Mouse (Mus musculus) urinary bladder, postnatal 25 days (tissue): Measurements from ENCODE around the gene Zfyve1.
"Not testable (repeated sequence)": the region's sequence is repeated elsewhere in the genome, so short reads cannot be mapped to it uniquely, and the experiment has no call there.

ENCODE experiments used
- DNase-seq: peaks from one replicate; pipeline ENCODE4 v3.0.0; 2022; ENCODE audit warnings: low spot score

The Zfyve1 gene

DNA sequence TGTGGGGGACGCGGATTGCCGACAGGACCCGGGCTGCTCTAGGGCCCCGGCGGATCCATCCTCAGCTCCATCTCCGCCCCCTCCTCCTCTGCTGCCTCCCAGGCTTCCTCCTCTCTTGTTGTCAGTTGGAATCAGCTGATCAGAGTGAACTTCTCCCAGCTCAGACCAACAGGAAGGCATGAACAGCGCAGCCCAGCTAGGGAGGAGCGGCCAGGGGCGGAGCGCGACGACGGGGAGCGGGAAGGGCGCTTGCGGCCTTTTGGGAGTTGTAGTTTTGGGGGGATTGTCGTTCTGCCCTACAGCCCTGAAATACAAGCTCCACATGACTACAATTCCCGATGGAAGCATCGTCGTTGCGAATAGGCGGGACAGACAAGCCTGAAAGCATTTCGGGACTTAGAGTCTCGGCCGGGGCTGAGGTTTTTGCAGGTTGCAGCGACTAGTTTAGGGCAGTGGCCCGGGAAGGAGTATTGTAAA, at the start of gene Zfyve1:
Zfyve1 (minus strand) TSS at position 198 of the 477 bp plus-strand sequence.
- peak; percentile 80 for DNase-seq

DNA sequence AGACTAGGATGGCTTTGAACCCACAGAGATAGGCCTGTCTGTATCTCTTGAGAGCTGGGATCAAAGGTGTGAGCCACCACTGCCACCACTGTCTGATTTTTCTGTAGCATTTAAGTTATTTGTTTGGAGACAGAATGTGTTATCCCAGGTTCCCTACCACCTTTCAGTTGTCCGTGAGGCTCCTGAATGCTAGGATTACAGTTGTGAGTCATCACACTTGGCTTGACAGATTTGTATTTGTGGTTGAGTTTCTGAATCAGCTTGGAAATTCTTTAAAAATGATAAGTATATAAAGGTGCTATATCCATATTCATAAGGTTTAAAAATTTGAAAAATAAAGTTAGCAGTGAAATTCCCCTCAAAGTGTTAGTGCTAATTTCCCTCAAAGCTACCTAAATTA, 46.1 kb upstream of the Zfyve1 start:
- no peak for DNase-seq

DNA sequence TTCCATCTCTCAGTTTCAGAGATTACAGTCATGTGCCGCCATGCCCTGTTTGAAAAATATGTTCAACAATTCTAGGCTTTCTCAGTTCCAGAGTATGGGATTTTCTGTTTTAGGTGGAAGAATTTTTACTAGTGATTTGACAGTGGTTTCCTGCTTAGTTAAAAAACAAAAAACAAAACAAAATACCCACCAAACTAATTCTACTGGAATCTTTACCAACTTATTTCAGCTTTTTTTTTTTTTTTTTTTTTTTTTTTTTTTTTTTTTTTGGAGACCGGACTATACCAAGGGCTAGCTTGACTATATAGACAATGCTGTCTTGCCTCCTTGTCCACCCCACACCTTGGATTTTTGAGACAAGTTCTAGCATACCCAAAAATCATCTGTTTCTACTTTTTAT, 44.2 kb upstream of the Zfyve1 start:
- DNase-seq, result no peak

DNA sequence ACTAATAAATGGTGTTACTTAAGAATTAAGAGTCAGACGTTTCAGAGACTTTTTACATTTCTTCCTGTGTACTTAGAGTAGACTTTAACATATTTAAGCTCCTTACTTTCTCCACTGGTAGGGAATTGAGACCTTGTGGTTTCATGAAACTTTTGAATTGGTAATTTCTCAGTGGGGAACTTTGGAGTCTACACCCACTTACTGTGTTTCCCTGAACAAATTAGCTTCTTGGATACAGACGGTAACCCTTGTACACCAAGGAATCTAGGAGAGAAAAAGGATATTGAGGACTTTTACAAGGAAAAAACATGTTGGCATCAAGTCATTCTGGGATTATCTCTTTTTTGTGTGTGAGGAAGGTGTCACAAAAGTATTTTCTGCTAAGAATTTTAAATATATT, 36.8 kb upstream of the Zfyve1 start:
- no peak for DNase-seq

DNA sequence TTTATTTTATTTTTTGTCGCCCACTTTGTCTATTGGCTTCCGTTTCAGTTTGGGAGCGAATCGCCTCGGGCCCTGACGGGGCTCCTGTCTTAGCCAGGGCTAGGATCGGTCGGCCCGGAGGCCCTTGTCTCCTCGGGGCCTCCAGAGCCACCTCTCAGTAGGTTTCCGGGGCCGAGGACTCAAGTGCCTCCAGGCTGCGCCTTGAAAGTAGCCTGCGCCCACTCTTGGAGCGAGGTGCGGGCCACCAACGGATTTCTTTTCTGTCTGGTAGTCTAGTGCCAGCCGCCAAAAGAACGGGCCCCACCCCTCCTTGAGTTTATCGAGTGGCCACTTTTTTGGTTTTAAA, 35.6 kb upstream of the Zfyve1 start:
- DNase-seq, result peak; percentile 46

DNA sequence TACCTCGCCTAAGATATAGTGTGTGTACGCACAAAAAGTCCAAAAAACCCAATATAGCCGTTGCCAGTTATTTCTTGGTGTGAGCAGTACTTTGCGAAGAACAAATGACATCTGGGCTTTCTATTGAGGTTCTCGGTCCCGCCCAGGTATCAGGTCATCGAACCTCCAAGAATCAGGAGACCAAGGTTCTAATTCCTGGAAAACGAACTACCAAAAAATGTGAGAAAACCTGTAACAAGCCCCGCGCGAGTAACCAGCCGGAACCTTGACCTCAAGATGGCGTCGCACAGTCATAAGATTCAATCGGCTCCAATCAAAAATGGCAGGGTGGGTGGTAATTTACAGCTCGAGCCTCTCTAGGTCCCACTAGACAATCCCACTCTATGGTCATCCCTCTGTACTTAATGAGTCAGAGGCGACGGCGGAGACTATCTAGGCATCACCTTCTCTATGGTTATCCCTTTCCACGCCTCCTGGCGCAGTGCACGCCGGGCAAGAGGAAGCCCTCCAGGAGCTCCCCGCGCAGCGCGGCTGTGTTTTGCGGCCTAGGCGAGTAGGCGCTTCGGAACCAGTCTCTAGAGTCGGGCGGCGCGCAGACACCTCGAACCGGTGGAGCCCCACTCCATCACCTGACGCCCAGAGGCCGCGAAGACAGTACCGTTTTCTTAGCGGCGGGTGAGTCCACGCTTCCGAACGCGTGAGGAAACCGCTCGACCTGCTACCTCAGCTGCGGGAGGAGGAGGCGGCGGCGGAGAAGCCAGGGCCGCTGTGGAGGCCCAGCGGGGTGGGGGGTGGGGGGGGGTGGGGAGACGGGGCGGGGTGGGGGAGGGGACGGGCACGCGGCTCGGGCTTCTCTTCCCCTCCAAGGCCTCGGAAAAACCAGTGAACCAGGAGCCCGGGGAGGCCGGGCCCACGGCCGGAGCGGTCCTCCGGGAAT, 35.0 kb upstream of the Zfyve1 start:
- peak; percentile 87 for DNase-seq

DNA sequence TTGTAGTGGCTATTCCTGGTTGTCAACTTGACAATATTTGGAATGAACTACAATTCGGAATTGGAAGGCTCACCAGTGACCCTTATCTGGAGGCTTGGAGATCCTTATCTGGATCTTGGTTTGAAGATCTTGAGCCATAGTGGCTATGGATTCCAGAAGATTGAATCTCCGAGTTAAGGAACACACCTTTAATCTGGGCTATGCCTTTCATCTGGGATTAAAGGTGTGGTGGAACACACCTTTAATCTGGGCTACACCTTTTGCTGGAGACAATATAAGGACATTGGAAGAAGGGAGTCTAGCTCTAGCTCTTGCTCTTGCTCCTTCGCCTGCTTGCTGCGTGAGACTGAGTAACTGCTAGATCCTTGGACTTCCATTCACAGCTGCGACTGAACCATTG, 33.9 kb upstream of the Zfyve1 start, which contains the start of gene Rbm25:
Rbm25 (plus strand) TSS at position 301 of the 400 bp plus-strand sequence.
- DNase-seq, result not testable (repeated sequence)

DNA sequence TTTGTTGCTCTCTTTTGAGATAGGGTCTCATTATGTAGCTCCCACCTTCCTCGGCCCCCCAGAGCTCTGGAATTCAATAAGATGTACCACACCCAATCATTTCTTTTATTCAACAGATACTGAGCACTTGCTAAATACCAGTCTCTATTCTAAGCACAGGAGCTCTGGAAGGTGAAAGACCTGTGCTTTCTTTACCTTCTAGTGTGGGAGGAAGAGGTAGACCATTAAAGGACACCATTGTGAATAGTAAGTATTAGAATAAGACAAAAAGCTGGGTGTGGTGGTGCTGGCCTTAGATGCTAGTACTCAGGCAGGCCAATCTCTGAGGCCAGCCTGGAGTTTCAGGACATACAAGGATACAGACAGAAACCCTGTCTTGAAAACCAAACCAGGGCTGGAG, 27.3 kb upstream of the Zfyve1 start:
- no peak for DNase-seq

DNA sequence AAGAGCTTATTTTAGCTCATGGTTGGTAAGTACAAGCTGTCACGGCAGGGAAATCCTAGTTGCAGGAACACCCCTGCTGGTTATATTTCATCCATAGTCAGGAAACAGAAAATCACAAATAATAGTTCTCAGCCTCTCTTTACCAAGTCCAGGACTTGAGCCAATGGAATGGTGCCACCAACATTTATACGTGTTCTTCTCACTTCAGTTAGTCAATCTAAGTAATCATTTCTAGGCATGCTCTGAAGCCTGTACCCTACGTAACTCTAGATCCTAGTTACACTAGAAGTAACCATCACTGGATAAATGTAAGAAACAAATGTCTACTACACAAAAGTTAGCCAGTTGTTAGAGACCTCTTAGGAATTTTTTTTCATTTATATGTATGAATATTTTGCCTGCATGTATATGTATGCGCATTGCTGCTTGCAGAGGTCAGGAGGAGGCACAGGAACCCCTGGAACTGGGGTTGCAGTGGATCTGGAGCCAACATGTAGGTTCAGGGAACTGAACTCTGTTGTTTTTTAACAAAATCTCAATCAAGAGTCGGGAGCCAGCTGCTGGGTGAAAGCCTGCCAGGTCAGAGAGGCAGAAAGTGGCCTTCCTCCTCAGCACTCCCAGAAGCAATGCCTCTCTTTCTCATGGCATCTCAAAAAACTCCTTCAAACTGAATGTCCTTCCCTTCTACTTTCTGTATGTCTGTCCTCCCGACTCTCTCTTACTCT, 25.2 kb upstream of the Zfyve1 start:
- no peak for DNase-seq

DNA sequence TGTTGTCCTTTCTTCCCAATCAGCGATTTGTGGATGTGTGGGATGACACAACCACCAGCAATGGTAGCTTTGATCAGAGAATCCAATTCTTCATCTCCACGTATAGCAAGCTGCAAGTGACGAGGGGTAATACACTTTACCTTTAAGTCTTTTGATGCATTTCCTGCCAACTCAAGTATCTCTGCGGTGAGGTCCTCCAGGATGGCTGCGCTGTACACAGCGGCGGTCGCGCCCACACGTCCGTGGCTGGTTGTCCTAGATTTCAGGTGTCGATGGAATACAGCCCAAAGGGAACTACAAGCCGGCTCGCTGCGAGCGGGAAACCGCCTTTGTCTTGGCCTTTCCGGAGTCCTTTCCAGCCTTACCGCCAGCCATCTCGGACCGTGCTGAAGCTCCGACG, 23.7 kb upstream of the Zfyve1 start:
- not testable (repeated sequence) for DNase-seq

DNA sequence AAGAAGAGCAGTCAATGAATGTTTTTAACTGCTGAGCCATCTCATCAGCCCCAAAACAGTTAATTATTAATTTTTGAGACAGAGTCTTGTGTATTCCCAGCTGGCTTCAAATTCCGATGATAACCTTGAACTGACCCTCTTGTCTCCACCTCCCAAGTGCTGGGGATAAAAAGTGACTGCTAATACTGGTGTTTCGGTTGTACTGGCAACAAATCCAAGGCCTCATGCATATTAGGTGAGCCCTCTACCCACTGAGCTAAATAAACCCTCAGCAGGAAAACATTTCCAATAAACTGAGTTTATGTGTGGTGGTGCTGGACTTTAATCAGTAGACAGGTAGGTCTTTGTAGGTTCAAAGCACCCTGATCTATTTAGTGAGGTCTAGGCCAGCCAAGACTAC, 22.0 kb upstream of the Zfyve1 start:
- DNase-seq, result no peak

DNA sequence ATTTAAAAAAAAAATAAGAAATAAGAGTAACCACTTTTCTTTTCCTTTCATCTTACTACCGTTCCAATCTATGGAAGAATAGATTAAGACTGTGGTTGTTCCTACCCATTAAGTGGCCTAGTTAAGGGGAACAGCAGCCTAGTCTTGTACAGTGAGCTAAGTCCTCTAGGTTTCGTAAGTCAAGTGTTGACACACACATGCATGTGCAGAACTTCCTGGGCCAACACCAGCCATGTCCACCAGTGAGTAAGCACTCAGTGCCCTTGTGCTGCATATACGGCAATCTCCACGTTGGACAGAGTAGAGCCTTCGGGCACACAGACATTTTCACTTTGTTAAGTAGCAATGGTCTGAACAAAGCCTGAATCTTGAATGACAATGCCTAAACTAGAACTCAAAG, 20.2 kb upstream of the Zfyve1 start:
- no peak for DNase-seq

DNA sequence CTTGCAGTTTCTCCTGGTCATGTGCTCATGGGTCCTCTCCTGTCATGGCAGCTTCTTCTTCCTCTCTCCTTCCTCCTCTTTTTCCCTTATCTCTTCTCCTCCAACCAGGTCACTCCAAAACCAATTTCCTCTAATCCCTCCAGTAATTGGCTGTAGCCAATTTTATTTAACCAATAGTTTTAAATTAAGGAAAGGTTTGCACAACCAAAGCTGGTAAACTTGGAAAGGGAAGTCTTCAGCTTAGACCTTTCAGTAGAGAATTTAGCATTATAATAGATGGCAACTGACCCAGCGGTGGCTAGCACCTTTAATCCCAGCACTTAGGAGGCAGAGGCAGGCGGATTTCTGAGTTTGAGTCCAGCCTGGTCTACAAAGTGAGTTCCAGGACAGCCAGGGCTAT, 9.4 kb upstream of the Zfyve1 start:
- DNase-seq, result not testable (repeated sequence)

DNA sequence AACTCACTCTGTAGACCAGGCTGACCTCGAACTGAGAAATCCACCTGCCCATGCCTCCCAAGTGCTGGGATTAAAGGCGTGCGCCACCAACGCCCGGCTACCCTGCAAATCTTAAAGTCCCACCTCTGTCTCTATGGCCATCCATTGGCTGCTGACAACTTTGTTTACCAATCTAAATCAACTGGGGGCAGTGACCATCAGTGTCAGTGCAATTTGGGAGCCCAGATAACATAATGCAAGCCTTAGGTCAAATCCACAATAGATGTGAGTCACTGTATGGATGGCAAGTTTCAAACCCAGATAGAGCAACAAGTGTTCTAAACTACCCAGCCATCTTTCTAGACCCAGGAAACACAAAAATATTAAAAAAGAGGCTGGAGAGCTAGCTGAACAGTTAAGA, 5.3 kb upstream of the Zfyve1 start:
- DNase-seq, result no peak

DNA sequence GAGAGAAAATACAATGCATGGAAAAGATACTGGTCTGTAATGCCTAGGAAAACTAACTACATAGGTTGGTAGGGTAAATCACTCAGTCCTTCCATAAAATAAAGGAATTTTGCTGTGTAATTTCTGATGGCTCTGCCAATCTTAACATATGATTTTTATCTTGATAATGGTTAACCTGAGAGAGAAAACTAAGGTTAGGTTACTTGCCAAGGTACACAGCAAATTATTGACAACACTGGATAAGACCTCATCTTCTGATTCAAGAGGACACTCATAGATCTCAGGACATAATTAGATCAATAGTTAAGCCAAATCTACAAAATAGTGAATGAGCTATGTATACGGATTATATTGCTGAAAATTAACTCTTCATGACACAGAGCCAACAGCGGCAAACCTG, 859 bp upstream of the Zfyve1 start:
- DNase-seq, result no peak

DNA sequence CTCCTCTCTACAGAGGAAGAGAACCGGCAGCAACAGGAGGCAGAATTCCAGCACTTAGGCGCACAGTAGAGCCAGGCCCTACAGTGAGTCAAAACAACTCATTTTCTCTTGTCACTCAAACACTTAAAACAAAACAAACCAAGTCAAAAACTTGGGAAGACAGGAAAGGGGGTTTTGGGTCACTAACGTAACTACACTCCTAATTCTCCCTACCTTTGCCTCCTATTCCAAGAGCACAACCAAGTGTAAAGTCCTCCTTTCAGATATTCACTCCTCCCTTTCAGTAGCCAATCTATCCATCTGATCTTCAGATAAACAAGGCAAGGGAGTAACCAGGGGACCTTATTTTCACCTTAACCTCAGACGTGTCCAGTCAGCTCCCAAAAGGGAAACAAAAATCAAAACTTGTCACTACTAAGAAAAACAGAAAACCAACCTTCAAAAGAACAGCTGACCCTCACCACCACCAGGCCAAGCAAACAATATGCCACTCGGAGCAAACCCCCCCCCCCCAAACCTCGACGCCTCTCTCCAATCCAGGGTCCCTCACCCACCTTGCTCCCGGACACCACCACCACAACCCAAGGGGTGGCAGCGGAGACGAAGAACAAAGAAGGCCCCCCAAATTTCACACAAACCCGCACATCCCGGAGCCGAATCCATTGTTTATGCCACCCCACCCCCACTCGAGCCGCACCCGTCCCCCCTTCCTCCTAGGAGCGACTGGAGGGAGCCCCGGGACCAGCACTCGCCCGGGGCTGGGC, 649 bp downstream of the Zfyve1 start:
- no peak for DNase-seq

DNA sequence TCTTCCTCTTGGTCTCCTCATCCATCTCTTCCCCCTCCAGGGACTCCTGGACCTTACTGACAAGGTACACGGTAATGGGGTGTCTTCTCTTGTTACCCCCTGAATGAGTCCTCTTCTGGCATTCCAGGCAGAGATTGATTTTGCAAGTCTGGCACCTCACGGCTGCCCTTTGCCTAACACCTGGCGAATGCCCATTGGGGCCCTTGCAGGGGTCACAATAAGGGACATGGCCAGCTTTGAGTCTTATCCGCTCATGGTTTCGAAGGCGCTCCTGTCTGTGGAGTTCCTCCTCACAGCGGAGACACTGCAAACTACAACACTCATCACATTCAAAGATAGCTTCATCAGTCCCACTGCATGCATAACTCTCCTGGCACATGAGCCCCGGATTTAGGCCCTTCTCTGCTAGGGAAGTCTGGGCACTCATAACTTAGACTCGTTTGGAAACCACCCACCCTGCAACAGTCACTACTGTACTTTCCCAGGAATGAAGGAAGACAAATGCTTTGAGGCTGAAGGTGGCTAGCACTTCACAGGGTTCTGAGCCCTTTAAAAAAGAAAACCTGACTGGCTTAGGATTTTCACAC, 2.5 kb downstream of the Zfyve1 start:
- DNase-seq, result no peak

DNA sequence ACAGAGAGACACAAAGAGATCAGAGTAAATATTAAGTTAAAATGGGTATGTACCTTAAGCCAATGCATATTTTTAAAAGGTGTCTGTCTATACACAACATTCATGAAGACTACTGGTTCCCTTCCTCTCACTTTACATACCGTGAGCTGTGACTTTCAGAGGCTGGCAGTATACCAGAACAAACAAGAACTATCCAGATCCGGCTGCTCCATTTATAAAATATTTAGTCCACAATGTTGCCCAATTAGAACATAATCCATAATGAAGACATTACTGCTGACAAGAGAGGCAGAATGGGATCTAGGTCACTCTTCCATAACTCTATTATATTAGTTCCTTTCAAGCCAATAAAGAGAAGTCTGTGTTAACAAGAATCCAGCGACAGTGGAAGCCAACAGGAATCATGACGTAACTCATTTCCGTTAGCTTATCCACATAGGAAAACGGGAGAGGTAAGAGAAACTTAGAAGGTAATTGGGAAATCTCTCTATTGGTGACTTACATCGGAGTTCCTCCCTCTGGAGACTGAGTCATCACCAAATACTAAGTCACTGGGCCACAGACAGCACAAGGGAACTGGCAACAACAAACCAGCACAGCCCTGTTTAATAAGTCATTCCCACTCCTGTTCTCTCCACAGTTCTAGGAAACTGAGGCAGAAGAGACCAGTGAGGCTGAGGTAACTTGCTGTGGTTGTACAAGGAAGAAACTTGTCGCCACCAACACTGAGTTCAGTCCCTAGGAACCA, 5.1 kb downstream of the Zfyve1 start:
- no peak for DNase-seq

DNA sequence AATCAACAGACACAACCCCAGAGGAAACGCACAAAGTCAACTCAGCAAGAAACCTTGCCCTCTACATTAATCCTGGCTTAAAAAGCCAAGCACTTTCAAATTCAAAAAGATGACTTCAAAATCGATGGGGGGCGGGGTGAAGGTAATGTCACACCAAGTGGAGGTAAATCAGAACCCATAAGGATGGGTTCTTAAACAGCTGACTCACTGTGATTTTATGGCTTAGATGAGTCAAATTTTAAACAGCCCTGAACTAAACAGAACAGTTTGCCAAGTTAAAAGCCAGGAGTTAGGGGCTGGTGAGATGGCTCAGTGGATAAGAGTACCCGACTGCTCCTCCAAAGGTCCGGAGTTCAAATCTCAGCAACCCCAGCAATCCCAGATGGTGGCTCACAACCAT, 10.4 kb downstream of the Zfyve1 start:
- DNase-seq, result no peak

DNA sequence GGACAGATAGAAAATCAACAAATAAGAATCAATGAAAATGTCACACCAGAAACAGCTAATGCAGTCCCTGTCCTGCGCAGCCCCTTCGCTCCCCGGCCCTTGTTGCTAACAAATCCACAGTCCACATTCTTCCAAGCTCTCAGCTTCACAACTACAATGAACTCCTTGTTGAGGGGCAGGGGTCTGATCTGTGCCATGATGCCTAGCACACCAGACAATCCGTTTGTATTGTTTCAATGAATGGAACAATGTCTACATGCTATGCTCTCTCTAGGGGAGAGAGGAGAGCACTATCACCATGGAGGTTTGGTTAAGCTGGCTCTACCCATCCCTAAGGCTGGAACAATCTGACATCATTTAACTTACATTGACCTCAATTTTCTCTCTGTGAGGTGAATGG, 14.3 kb downstream of the Zfyve1 start:
- DNase-seq, result no peak

DNA sequence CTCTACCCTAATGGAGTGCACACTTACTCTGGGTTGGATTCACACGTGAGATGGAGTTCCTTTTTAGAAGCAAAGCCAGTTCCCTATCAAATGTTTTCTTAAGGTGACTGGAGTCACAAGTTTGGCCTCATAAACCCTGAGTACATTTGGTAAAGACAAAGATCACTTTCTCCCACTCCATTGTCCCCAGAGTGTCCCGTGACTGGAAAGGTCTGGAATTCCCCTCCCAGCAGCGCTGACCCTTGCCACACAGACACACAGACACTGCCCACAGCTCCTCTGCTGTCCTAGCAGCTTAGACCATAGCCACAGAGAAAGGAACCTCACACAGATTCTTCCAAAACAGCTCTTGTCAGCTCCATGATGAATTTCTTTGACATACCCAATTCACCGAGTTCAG, 14.9 kb downstream of the Zfyve1 start:
- no peak for DNase-seq
